In the genomic region with DNA sequence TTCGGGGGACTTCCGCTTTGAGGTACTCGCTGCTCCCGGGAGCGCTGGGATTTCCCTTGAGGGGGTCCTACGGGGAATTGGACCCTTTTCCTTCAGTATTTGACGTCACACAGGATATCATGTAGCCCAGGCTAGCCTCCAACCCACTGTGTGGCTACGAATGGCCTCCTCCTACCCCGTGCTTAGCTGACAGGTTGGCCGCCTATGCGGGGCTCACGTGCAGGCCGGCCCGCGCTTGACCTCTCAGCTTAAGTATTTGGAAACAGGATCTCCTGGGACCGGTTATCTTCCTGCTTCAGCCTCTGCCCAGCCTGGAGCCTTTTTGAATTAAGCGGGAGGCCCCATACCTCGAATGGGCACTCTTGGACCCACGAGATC, we compare ENCODE assay signal across 8 mouse cellular contexts. TPM values are rescaled to one million over a fixed set of nuclear protein-coding genes. Genes with fewer than 3 reads are reported as not detected.
DNase-seq lines count a peak whose midpoint lies in the region; ATAC-seq and TF ChIP-seq lines count a peak whose summit lies in the region.

No protein-coding gene starts in this region.

- no peaks in the 10 kb centered on the region for H3K9me3 ChIP-seq in erythroblast, embryonic 14.5 days (ENCODE audit: control insufficient read depth, low read length)
- H3K9me3 ChIP-seq in liver, embryonic 12.5 days (replicated peaks), result no peaks in the 10 kb centered on the region
- no peaks in the 10 kb centered on the region for H3K9me3 ChIP-seq in stomach, embryonic 16.5 days (replicated peaks; ENCODE audit: control insufficient read depth, low read length)

- no peak for DNase-seq in testis, postnatal 14 days (ENCODE audit: low spot score)
- no peak for DNase-seq in layer of hippocampus, postnatal 25 days (ENCODE audit: extremely low spot score in 1 of 2, low spot score in 1 of 2)
- DNase-seq in right cerebral cortex, adult 18-20 months, result no peak

- H3K27me3 ChIP-seq in erythroblast, embryonic 14.5 days (ENCODE audit: control insufficient read depth), result no peaks in the 10 kb centered on the region
- H3K27me3 ChIP-seq in testis, adult 2 months (ENCODE audit: control insufficient read depth, insufficient read depth, low read length), result no peaks in the 10 kb centered on the region
- H3K27me3 ChIP-seq in liver, embryonic 12.5 days (replicated peaks), result no peaks in the 10 kb centered on the region
- H3K27me3 ChIP-seq in stomach, embryonic 16.5 days (ENCODE audit: control insufficient read depth, insufficient read depth, low read length), result no peaks in the 10 kb centered on the region

- no peak for TF ChIP-seq POLR2A in testis, adult 2 months (IDR thresholded peaks at IDR 0.05; ENCODE audit: control insufficient read depth, low read depth, low read length)

- peaks cover 79% of the 10 kb centered on the region for H3K4me1 ChIP-seq in erythroblast, embryonic 14.5 days (ENCODE audit: control insufficient read depth)
- H3K4me1 ChIP-seq in testis, adult 2 months (ENCODE audit: control insufficient read depth, insufficient read depth, low read length), result peaks cover 16% of the 10 kb centered on the region
- H3K4me1 ChIP-seq in liver, embryonic 12.5 days, result peaks cover 67% of the 10 kb centered on the region
- peaks cover 17% of the 10 kb centered on the region for H3K4me1 ChIP-seq in stomach, embryonic 16.5 days (ENCODE audit: control insufficient read depth, insufficient read depth, low read length)

- no peak for ATAC-seq in erythroblast, adult 5-6 weeks (replicated peaks; ENCODE audit: low FRiP score, poor library complexity, severe bottlenecking)
- ATAC-seq in liver, embryonic 12.5 days, result no peak
- no peak for ATAC-seq in stomach, embryonic 16.5 days (ENCODE audit: insufficient read depth, low FRiP score)

- H3K36me3 ChIP-seq in erythroblast, embryonic 14.5 days (ENCODE audit: control insufficient read depth), result peaks cover 53% of the 10 kb centered on the region
- no peaks in the 10 kb centered on the region for H3K36me3 ChIP-seq in testis, adult 2 months (ENCODE audit: control insufficient read depth, insufficient read depth, low read length)
- H3K36me3 ChIP-seq in liver, embryonic 12.5 days, result peaks cover 39% of the 10 kb centered on the region
- H3K36me3 ChIP-seq in stomach, embryonic 16.5 days (ENCODE audit: control insufficient read depth, insufficient read depth, low read length), result peaks cover 6% of the 10 kb centered on the region; the same call in 1 of the 2 replicates

- peak overlapping the region; percentile 73 for H3K4me3 ChIP-seq in erythroblast, embryonic 14.5 days (replicated peaks)
- H3K4me3 ChIP-seq in testis, adult 2 months (ENCODE audit: control insufficient read depth, low read depth, low read length), result peak overlapping the region; percentile 98
- peak overlapping the region; percentile 93 for H3K4me3 ChIP-seq in liver, embryonic 12.5 days
- peak overlapping the region; percentile 96 for H3K4me3 ChIP-seq in stomach, embryonic 16.5 days (replicated peaks; ENCODE audit: low read length)

- under 1% methylated on average over 19 of the region's 19 CpGs for WGBS in liver, embryonic 12.5 days (ENCODE audit: insufficient replicate concordance)
- under 1% methylated on average over 19 of the region's 19 CpGs for WGBS in stomach, embryonic 16.5 days

- TF ChIP-seq CTCF in testis, adult 2 months (IDR thresholded peaks at IDR 0.05; ENCODE audit: control insufficient read depth, insufficient read depth, insufficient replicate concordance, low read depth, low read length), result no peak

- H3K9ac ChIP-seq in liver, embryonic 12.5 days, result peak overlapping the region; percentile 87
- H3K9ac ChIP-seq in stomach, embryonic 16.5 days (ENCODE audit: low read length), result peak overlapping the region; percentile 90

- H3K4me2 ChIP-seq in liver, embryonic 12.5 days, result peak overlapping the region; percentile 90
- H3K4me2 ChIP-seq in stomach, embryonic 16.5 days (ENCODE audit: low read depth, low read length), result peak overlapping the region; percentile 93

- H3K27ac ChIP-seq in testis, adult 2 months (ENCODE audit: control insufficient read depth, insufficient read depth, low read depth, low read length), result peak overlapping the region; percentile 82
- H3K27ac ChIP-seq in liver, embryonic 12.5 days, result peak overlapping the region; percentile 89
- H3K27ac ChIP-seq in stomach, embryonic 16.5 days (ENCODE audit: low read length), result peak overlapping the region; percentile 89

RNA-seq across cellular contexts. Expression of gene Gm48551, which starts 0.3 kb away (rescaled TPM):
- 0.08 and 0.20 TPM in 2 replicates for polyA plus RNA-seq in erythroblast, embryonic 14.5 days (2012)
- 2.5 and 3.7 TPM in 2 replicates for total RNA-seq in erythroblast, adult 5-6 weeks (2015; ENCODE audit: low replicate concordance)
- 1.3 TPM in 1 of 2 replicates, not detected in the other for total RNA-seq in erythroblast, adult 5-6 weeks (2017; ENCODE audit: low replicate concordance)
- 1.2 and 1.6 TPM in 2 replicates for polyA plus RNA-seq in testis, adult 2 months (2012; rRNA removed)
- 0.68 and 1.2 TPM in 2 replicates for polyA plus RNA-seq in liver, embryonic 12.5 days (2016; fragmentation: Nextera tagmentation; extraction: Ambion mirVana)
- polyA plus RNA-seq in stomach, embryonic 16.5 days (2015; fragmentation: Nextera tagmentation; extraction: Ambion mirVana), result 3.0 and 3.8 TPM in 2 replicates
- total RNA-seq in layer of hippocampus, postnatal 25 days (2021), result 1 to 10 TPM; 2.6 to 3.7 TPM

RNA-seq across cellular contexts. Expression of gene Dohh, which starts 0.4 kb away (rescaled TPM):
- 29.2 and 34.1 TPM in 2 replicates for polyA plus RNA-seq in erythroblast, embryonic 14.5 days (2012)
- total RNA-seq in erythroblast, adult 5-6 weeks (2015; ENCODE audit: low replicate concordance), result 10.4 and 11.7 TPM in 2 replicates
- 32.5 and 33.7 TPM in 2 replicates for total RNA-seq in erythroblast, adult 5-6 weeks (2017; ENCODE audit: low replicate concordance)
- polyA plus RNA-seq in testis, adult 2 months (2012; rRNA removed), result 38.5 and 46.3 TPM in 2 replicates
- 70.0 and 74.5 TPM in 2 replicates for polyA plus RNA-seq in liver, embryonic 12.5 days (2016; fragmentation: Nextera tagmentation; extraction: Ambion mirVana)
- 77.4 and 79.6 TPM in 2 replicates for polyA plus RNA-seq in stomach, embryonic 16.5 days (2015; fragmentation: Nextera tagmentation; extraction: Ambion mirVana)
- 10 to 100 TPM; 79.1 to 87.1 TPM for total RNA-seq in layer of hippocampus, postnatal 25 days (2021)

RNA-seq across cellular contexts. Expression of gene Gm48552, which starts 4.2 kb away (rescaled TPM):
- 0.26 and 0.80 TPM in 2 replicates for polyA plus RNA-seq in erythroblast, embryonic 14.5 days (2012)
- total RNA-seq in erythroblast, adult 5-6 weeks (2015; ENCODE audit: low replicate concordance), result not detected in 2 replicates
- total RNA-seq in erythroblast, adult 5-6 weeks (2017; ENCODE audit: low replicate concordance), result 5.6 TPM in 1 of 2 replicates, not detected in the other
- 0.65 TPM in 1 of 2 replicates, not detected in the other for polyA plus RNA-seq in testis, adult 2 months (2012; rRNA removed)
- polyA plus RNA-seq in liver, embryonic 12.5 days (2016; fragmentation: Nextera tagmentation; extraction: Ambion mirVana), result 0.71 and 0.98 TPM in 2 replicates
- polyA plus RNA-seq in stomach, embryonic 16.5 days (2015; fragmentation: Nextera tagmentation; extraction: Ambion mirVana), result 1.3 and 1.5 TPM in 2 replicates
- 1 to 10 TPM; 3.2 to 4.7 TPM for total RNA-seq in layer of hippocampus, postnatal 25 days (2021)

RNA-seq across cellular contexts. Expression of gene Fzr1, which starts 6.3 kb away (rescaled TPM):
- 62.5 and 67.4 TPM in 2 replicates for polyA plus RNA-seq in erythroblast, embryonic 14.5 days (2012)
- total RNA-seq in erythroblast, adult 5-6 weeks (2015; ENCODE audit: low replicate concordance), result 286 and 325 TPM in 2 replicates
- 463 and 486 TPM in 2 replicates for total RNA-seq in erythroblast, adult 5-6 weeks (2017; ENCODE audit: low replicate concordance)
- polyA plus RNA-seq in testis, adult 2 months (2012; rRNA removed), result 161 and 178 TPM in 2 replicates
- polyA plus RNA-seq in liver, embryonic 12.5 days (2016; fragmentation: Nextera tagmentation; extraction: Ambion mirVana), result 93.8 and 100 TPM in 2 replicates
- polyA plus RNA-seq in stomach, embryonic 16.5 days (2015; fragmentation: Nextera tagmentation; extraction: Ambion mirVana), result 69.2 and 79.0 TPM in 2 replicates
- 10 to 100 TPM; 65.9 to 66.6 TPM for total RNA-seq in layer of hippocampus, postnatal 25 days (2021)

RNA-seq across cellular contexts. Expression of gene Smim24, which starts 8.3 kb away (rescaled TPM):
- polyA plus RNA-seq in erythroblast, embryonic 14.5 days (2012), result 0.09 TPM in 1 of 2 replicates, not detected in the other
- 5.4 TPM in 1 of 2 replicates, not detected in the other for total RNA-seq in erythroblast, adult 5-6 weeks (2015; ENCODE audit: low replicate concordance)
- 1.8 and 3.8 TPM in 2 replicates for total RNA-seq in erythroblast, adult 5-6 weeks (2017; ENCODE audit: low replicate concordance)
- polyA plus RNA-seq in testis, adult 2 months (2012; rRNA removed), result 3,568 and 3,612 TPM in 2 replicates
- polyA plus RNA-seq in liver, embryonic 12.5 days (2016; fragmentation: Nextera tagmentation; extraction: Ambion mirVana), result 1.8 TPM in 2 replicates
- polyA plus RNA-seq in stomach, embryonic 16.5 days (2015; fragmentation: Nextera tagmentation; extraction: Ambion mirVana), result 61.8 and 65.3 TPM in 2 replicates
- total RNA-seq in layer of hippocampus, postnatal 25 days (2021), result 1 to 10 TPM; 1.4 to 3.1 TPM
